Mouse (Mus musculus) cortical plate, adult 2 months (tissue): Measurements from ENCODE around the gene Il18bp.
"Not testable (repeated sequence)": the region's sequence is repeated elsewhere in the genome, so short reads cannot be mapped to it uniquely, and the experiment has no call there.

Source experiments
- CTCF ChIP-seq: fragments of 200-500 bp; IDR thresholded peaks from 2 replicates; pipeline ENCODE4 v1.5.1; 2011; ENCODE audit warnings: mild to moderate bottlenecking, control low read depth, low read length; ENCODE audit not compliant: insufficient read depth; ENCODE audit errors: extremely low read depth
- POLR2A ChIP-seq: fragments of 200-500 bp; IDR thresholded peaks from 2 replicates; pipeline ENCODE4 v1.6.1; 2011; ENCODE audit warnings: mild to moderate bottlenecking, low read length, control low read depth; ENCODE audit not compliant: insufficient read depth; ENCODE audit errors: extremely low read depth

GRCm38 (mm10) chr7:102020934-102021333 is 2.4 kb upstream of the Il18bp start:
- TF ChIP-seq CTCF, POLR2A: not testable (repeated sequence)
